Mouse (Mus musculus) c-Kit-positive CD71-positive TER-119-positive erythroid progenitor cells, embryonic 14.5 days (primary cell): Measurements from ENCODE around the gene 4930502E18Rik.
"Not testable (repeated sequence)": the region's sequence is repeated elsewhere in the genome, so short reads cannot be mapped to it uniquely, and the experiment has no call there.

Experiments used
- DNase-seq: peaks from one replicate; pipeline ENCODE4 v3.0.0-alpha.2; 2013; ENCODE audit warnings: low spot score

Gene 4930502E18Rik

DNA sequence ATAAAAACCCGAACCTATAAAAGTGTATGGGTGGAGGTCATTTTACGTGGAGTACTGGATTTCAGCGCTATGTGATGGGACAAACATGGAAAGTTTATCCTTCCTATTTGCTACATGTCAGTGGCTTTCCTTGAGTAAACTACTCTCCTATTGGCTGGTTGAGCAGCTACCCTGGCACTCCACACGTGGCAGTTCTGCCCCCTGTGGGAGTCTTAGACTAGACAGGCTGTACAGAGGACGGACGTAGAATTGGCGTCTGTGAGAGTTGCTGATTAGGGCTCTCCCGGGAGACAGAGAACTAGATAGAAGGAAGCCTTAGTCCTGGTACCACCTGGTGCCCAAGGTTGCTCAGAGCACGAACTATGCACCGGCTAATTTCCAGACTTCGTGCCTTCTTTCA is at the start of gene 4930502E18Rik:
Gene 4930502E18Rik, plus strand, starts transcription at position 231 of the 400 bp plus-strand sequence.
- DNase-seq: no peak

DNA sequence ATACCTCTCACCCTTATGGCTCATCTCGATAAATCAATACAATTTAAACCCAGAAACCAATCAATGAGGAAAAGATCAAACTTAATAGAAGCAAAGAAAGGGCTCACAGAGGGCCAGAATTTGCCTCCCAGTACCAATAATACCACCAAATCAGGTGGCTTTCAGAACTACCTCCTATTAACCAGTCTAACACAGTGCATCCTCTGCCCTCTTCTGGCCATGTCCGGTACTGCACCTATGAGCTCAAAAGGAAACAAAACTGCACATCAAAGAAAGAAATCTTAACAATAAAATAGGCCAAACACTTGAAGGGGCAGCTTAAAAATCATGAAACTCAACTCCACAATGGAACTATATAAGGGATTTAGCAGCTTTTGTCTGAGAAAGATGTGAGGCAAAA is 47.7 kb upstream of the 4930502E18Rik start:
- DNase-seq: not testable (repeated sequence)

DNA sequence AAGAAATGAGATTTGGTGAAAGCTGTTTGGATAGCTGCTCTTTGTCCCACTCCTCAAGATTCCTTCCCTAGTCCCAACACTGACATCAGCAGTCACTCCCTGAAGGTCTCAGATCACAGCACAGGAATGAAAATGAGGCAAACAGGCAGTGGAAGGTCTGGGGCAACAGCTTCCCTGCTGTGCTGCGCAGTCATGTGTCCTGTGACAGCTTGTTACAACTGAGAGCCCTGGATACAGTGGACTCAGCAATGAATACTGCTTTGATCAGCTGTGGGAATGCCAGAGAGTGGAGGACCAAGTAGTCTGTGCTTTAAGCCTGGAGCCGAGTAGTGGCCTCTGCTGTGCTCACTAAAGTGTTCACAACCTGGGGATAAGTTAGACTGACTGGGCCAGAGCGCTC is 42.0 kb upstream of the 4930502E18Rik start:
- not testable (repeated sequence) for DNase-seq

DNA sequence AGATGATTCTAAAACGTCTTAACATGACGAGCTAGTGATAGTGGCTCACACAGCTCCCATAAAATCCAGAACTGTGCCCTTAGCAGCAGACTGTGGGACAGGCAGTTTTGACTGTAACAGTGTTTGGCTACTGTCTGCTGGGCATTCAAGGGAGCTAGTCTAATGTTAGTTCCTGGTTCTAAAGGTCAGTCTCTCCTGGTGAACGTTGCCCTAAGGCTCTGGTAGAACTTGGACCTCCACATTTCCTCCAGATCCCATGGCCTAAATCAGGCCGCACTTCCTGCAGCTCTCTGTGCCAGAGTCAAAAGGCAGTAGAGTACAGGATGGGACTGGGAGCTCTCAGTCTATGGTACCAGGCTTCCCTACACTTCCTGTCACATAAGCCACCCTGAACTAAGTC is 40.0 kb upstream of the 4930502E18Rik start:
- not testable (repeated sequence) for DNase-seq

DNA sequence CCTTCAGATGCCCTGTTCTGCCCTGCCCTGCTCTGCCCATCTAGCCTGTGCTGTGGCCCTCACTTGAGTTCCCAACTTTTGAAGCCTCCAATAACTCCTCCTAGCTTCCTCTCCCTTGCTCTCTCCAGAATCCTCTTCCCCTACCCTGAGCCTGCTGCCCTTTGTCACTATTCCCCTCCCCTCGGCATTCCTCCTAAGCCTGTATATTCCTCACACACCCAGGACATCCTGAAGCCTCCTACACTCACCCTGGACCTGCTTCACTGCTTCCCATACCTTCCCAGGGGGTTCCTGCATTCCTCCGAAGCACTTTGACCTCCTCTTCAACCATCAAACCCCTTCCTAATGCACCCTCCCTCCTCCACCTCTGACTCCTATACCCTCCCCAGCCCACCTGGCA is 32.6 kb upstream of the 4930502E18Rik start:
- no peak for DNase-seq

DNA sequence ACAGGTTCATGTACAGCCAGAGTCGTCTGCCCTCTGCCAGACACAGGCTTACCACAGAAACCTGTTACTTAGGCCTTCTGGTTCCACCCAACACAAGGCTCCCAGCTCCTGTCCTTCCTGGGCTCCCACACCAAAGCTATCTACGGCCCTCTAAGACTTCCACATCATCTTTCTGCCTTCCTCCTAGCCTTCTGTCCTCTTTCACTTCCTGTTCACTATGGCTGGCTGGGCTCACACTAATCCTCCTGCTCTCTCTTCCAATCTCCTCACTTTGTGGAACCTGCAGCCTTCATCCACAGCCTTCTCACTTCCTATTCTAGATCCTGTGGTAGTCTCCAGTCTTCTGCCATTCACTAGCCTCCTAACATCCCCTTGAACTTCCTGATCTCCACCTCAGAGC is 31.5 kb upstream of the 4930502E18Rik start:
- no peak for DNase-seq

DNA sequence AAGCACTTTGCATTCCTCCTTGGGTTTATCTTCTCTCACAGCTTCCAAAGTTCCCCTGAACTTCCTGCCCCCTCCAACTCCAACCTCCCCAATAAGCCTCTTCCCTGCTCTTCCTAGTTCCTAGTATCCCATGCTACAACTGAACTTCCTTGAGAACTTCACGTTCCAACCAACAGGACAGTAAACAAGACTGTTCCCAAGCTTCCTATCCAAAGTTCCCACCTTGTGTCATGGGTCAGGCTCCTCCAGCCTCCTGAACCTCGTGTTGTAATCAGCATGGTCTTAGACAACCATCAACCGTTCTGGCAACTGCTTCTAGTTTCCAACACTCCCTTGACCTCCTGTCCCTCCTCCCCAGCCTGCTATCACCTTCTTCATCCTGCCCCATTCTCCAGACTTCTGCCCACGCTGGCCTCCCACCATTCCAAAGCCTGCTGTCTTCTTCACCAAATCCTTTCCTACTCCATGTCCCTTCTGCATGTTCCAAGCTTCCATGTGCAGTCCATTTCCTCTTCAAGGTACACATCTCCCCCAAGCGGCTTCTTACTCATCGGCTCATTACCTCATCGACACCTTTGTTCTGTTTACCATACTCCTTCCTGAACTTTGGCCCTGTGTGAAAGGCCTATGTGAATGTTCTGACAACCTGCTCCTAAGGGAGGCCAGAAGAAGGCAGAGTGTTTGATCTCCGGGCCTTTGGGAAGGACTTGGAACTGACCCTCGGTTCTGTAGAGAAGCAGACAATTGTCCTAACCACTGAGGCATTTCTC is 30.4 kb upstream of the 4930502E18Rik start:
- no peak for DNase-seq

DNA sequence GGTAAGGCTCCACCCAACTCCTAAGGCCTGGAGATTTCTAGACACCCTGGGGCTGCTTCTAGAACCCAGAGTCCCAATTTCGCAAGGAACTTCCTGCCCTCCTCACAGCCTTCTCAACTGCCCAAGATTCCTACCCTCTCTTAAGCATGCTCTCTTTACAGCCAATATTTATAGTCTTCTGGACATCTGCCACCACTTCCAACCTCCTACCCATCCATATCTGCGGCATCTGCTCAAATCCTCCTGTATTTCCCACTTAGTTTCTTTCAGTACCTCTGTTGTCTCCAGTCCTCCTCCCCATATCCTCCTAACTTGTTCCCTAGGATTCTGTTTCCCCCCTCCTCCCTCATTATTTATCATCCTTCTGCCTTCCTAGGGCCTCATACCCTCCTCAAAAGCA is 25.4 kb upstream of the 4930502E18Rik start:
- no peak for DNase-seq

DNA sequence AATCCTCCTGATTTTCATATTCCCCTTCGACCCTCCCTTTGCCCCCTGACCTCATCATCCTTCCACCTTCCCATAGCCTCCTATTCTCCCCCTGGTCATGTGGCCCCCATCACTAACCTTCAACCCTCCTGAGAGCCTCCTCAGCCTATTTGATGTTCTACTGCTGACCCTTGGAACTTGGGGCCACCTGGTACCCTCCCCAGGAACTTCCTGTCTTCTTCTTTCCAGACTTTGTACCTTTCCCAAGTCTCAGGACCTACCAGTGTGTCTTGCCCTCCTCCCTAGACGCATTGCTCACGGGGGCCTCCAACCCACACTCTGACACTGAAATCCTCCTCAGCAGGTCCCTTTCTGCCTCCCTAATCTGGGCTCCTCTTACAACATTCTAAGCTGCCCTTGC is 22.0 kb upstream of the 4930502E18Rik start:
- DNase-seq: no peak

DNA sequence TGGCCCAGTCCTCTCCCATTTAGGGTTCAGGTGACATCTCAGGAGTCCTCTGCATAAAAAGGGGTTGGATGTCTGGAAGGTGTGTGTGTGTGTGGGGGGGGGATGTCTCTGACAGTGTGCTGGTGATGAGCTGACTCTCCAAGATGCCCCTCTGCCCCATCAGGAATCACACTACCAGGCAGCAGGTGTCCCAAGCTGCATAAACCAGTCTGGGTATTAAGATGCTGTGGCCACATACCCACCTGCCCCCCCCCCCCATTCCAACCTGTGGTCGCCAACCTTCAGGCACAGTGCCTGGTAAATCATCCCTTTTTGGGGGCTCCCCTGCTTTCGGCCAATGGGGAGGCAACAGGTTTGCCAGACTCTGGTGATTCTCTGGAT is 8.7 kb upstream of the 4930502E18Rik start:
- DNase-seq: no peak

DNA sequence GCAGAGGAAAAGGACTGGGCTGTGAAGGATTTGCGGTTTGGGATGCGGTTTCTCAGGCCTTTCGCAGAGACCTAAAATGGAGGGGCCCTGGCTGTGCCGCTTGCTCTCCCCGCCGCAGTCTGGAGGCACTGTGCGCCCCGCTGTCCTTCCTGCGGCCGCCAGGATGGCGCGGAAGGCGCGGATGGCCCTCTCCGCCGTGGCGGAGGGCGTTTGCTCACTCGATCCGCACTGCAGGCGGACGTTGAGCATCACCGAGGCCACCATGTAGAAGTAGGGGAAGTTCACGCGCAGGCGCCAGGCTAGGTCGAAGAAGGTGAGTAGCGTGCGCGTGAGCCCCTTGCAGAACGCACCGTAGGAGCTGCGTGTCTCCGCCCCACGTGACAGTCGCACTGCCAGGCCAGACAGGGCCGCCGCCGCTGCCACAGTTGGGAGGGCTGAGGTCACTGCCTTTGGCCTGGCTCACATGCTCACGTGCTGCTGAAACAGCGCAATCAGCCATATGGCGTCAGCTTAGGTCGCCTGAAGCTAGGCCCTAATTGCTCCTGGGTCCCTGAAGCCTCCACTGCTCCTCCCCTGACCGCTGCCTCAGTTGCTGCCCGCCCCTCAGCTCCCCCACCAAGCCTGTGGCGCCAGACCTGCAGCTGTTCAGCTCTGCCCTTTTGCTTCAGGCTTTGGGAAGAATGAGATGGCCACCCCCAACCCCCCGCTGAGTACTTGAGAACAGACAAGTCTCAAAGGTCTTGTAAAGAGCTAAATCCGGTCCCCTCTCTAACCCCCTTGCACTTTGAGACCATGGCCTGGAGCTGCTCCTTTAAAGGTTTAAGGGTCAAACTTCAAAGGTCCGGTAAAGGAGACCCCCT is 8.1 kb upstream of the 4930502E18Rik start:
- DNase-seq: no peak

DNA sequence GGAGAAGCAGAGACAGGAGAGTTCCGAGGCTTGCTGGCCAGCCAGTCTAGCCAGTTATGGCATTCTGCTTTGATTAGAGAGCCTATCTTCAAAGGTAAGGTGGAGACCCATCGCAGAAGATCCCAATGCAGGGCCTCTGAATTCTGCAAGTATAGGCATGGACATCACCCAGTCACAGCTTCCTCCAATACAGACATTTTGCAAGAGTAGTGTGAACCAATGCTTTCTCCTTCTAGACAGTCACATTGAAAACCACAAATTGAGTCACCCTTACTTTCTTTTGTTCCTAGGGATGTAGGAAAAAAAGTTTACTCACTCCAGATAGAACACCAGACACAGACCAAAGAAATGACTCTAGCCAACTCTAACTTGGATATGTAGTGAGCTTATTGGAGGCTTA is 4.3 kb downstream of the 4930502E18Rik start:
- DNase-seq: no peak

DNA sequence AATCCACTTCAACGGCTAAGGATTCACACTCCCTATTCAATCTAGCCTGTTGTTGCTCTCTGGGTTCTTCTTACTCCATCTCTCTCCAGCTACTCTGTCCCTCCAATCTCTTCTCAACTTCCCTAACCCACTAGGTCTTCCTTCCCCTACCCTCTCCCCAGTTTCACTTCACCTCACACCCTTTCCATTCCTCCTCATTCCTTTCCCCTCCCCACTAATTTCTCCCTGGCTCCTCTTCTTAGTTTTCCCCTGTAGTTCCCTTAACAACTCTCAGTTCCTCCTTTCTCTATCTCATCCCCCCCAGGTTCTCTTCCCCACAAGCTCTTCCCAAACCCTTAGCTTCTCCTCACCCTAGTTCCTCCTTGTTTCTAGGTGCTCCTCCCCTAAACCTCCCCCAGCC is 28.2 kb downstream of the 4930502E18Rik start:
- no peak for DNase-seq

DNA sequence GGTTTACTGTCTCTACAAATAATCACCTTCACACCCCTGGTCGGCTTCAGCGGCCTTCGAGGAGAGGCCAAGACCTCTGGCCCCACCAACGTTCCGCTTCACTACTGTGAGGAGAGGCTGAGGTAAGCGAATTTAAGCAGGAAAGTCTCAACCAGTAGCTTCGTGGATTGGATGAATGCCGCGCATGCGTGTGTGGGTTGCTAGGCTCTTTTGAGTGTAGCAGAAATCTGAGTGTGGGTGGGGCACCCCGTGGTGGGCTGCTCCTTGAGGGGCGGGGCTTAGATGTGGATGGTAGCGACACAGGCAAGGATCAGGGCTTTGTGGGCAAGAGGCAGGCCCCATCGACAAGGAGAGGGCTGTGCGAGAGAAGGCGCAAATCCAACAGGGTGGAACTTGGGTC is 33.1 kb downstream of the 4930502E18Rik start, which contains the start of gene 1700013H16Rik:
Gene 1700013H16Rik, minus strand, starts transcription at position 96 of the 400 bp plus-strand sequence.
- DNase-seq: no peak

DNA sequence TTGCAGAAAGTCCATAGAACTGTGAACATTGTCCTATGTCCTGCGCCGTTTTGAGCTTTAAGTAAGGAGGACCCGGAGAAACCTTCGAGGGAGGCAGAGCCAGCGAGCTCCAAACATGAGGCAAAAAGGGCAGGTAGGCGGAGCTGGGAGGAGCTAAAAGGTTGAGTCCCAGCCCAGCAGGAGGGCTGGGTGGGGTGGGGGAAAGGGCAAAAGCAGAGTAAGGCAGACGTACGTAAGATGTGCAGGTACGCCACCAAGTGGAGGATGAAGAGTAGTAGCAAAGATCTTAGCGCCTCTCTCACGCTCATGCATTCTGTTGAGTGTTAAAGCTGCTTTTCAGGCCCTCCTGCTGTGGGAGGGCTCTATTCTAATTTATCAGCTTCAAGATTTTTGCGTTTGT is 51.6 kb downstream of the 4930502E18Rik start, which contains the start of gene Zfp36l3:
Gene Zfp36l3, minus strand, starts transcription at position 119 of the 400 bp plus-strand sequence.
- no peak for DNase-seq
